Mouse (Mus musculus) liver, postnatal 0 days (tissue): Measurements from ENCODE around the gene Bri3. TPM values are rescaled to one million over a fixed set of nuclear protein-coding genes. Genes with fewer than 3 reads are reported as not detected.

Source experiments
- ATAC-seq: fragments of 200-750 bp; cut with Nextera tagmentation; 2 replicates; pipeline ENCODE4 v1.8.0; 2017; ENCODE audit warnings: mild to moderate bottlenecking, moderate library complexity
- DNase-seq: peaks from one replicate; pipeline ENCODE4 v3.0.0-alpha.2; 2016
- H3K27ac ChIP-seq: fragments of 300-500 bp; sonication (generic); 2 replicates; pipeline ENCODE4 v1.5.1; 2014; ENCODE audit warnings: antibody characterized with exemption, moderate library complexity, mild to moderate bottlenecking, low read depth
- H3K27me3 ChIP-seq: fragments of 300-500 bp; sonication (generic); 2 replicates; pipeline ENCODE4 v1.6.1; 2014; ENCODE audit warnings: low read length, control low read depth, mixed read lengths; ENCODE audit not compliant: insufficient read depth
- H3K36me3 ChIP-seq: fragments of 300-500 bp; sonication (generic); replicated peaks from 2 replicates; pipeline ENCODE4 v1.6.1; 2014; ENCODE audit warnings: mild to moderate bottlenecking, control low read depth, low read length, moderate library complexity, mixed read lengths; ENCODE audit not compliant: insufficient read depth
- H3K4me1 ChIP-seq: fragments of 300-500 bp; sonication (generic); 2 replicates; pipeline ENCODE4 v1.6.1; 2014; ENCODE audit warnings: antibody characterized with exemption, mild to moderate bottlenecking, control low read depth; ENCODE audit not compliant: insufficient read depth
- H3K4me2 ChIP-seq: fragments of 300-500 bp; sonication (generic); 2 replicates; pipeline ENCODE4 v1.6.1; 2014; ENCODE audit warnings: low read depth, mild to moderate bottlenecking, low read length, moderate library complexity, mixed read lengths
- H3K4me3 ChIP-seq: fragments of 300-500 bp; sonication (generic); 2 replicates; pipeline ENCODE4 v1.5.1; 2014; ENCODE audit warnings: low read depth, low read length
- H3K9ac ChIP-seq: fragments of 300-500 bp; sonication (generic); replicated peaks from 2 replicates; pipeline ENCODE4 v1.6.1; 2014; ENCODE audit warnings: mild to moderate bottlenecking, moderate library complexity
- H3K9me3 ChIP-seq: fragments of 300-500 bp; sonication (generic); 2 replicates; pipeline ENCODE4 v1.6.1; 2016; ENCODE audit warnings: mild to moderate bottlenecking, control low read depth, low read length, mixed read lengths
- CTCF ChIP-seq: sonication (generic); IDR thresholded peaks from 2 replicates; pipeline ENCODE4 v1.5.1; 2016; ENCODE audit warnings: antibody characterized with exemption, low read depth
- EP300 ChIP-seq: IDR thresholded peaks from 2 replicates; pipeline ENCODE4 v1.6.1; 2016; ENCODE audit warnings: antibody characterized with exemption, low read depth, mild to moderate bottlenecking
- WGBS: fragments of 180-500 bp; shearing (Covaris S2); extraction: QIAGEN DNeasy Blood & Tissue Kit; methylation state at CpG from one replicate; pipeline ENCODE4 v1.1.7; 2014; ENCODE audit not compliant: insufficient replicate concordance; 5-methylcytosine and 5-hydroxymethylcytosine counted together
- polyA plus RNA-seq: library from polyadenylated mRNA; unstranded; fragments of >200 nt; fragmentation: Nextera tagmentation; extraction: Ambion mirVana; gene quantifications from 2 replicates; pipeline ENCODE4 v1.2.1, GENCODE M21; 2015

Gene Bri3
- polyA plus RNA-seq, 1 experiment from 2014 or later: 51.1 TPM

GRCm38 (mm10) chr5:144288391-144288790, 44.2 kb downstream of the Bri3 start:
- Histone ChIP-seq H3K4me1 (no peaks in the 10 kb centered on the region), H3K27ac (no peak overlapping the region), H3K9me3 (no peaks in the 10 kb centered on the region), H3K9ac (no peak overlapping the region), H3K4me3 (no peak overlapping the region), H3K4me2 (no peak overlapping the region), H3K36me3 (0 out of 2 replicates have a peak, but pooled peaks cover 4% of the 10 kb centered on the region), H3K27me3 (no peaks in the 10 kb centered on the region)
- 73% methylated on average over 9 of the region's 9 CpGs for WGBS
- no peak for TF ChIP-seq EP300
- TF ChIP-seq CTCF: no peak
- DNase-seq (no peak), ATAC-seq (no peak)

GRCm38 (mm10) chr5:144289769-144290440, 45.7 kb downstream of the Bri3 start:
- no peak overlapping the region for H3K9ac ChIP-seq
- 67% methylated on average over 4 of the region's 4 CpGs for WGBS
- no peak for TF ChIP-seq EP300
- no peak for TF ChIP-seq CTCF
- no peaks in the 10 kb centered on the region for H3K4me1 ChIP-seq
- DNase-seq: no peak
- H3K27me3 ChIP-seq: no peaks in the 10 kb centered on the region
- H3K9me3 ChIP-seq: no peaks in the 10 kb centered on the region
- ATAC-seq: no peak
- H3K4me2 ChIP-seq: no peak overlapping the region
- H3K4me3 ChIP-seq: no peak overlapping the region
- no peak overlapping the region for H3K27ac ChIP-seq
- H3K36me3 ChIP-seq: no peaks in the 10 kb centered on the region

DNA sequence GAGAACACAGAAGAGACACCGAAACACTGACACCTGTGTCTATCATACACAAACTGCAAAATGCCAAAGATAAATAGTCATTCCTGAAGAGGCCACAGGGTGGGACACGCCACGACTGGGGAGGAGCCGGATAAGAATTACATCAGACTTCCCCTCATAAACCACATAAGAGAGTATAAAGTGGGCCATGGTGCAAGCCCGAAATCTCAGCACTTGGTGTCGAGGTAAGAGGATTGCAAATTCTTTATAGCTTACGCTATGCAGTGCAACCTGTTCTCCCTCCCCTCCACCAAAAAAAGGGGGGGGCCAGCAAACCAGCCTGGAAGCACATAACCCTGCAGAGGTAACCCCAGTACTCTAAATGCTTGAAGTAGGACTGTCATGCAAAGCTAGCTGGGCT, 50.7 kb downstream of the Bri3 start:
- no peak for TF ChIP-seq EP300
- TF ChIP-seq CTCF: no peak
- H3K4me3 ChIP-seq: no peak overlapping the region
- H3K36me3 ChIP-seq: no peaks in the 10 kb centered on the region
- H3K4me2 ChIP-seq: no peak overlapping the region
- ATAC-seq (no peak), DNase-seq (no peak)
- H3K27ac ChIP-seq: no peak overlapping the region
- H3K27me3 ChIP-seq: no peaks in the 10 kb centered on the region
- H3K4me1 ChIP-seq: no peaks in the 10 kb centered on the region
- H3K9ac ChIP-seq: no peak overlapping the region
- WGBS: 48% methylated on average over 7 of the region's 7 CpGs
- H3K9me3 ChIP-seq: no peaks in the 10 kb centered on the region

DNA sequence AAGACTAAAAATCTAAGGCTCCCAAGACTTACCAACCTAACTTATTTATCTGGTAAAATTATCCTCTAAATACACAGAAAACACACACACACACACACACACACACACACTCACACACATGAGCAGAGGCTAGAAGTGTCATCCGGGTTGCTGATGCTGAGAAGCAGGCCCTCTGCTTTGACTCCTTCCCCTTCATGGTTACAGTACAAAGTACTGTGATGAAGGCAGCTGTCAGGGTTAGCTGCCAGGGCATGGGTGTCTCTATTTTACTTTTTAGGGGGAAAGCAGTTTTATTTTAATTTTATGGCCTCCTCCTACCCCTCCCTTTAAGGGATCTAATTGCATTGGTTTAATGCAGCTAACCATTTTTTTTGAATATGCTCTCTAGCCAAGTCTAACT, 51.1 kb downstream of the Bri3 start:
- Histone ChIP-seq H3K9me3 (no peaks in the 10 kb centered on the region), H3K27me3 (no peaks in the 10 kb centered on the region), H3K4me2 (no peak overlapping the region), H3K9ac (no peak overlapping the region), H3K27ac (no peak overlapping the region), H3K4me1 (no peaks in the 10 kb centered on the region), H3K4me3 (no peak overlapping the region), H3K36me3 (no peaks in the 10 kb centered on the region)
- ATAC-seq (no peak), DNase-seq (no peak)
- WGBS: 71% methylated on average over 1 of the region's 1 CpGs
- TF ChIP-seq CTCF (no peak), EP300 (no peak)

- Histone ChIP-seq H3K27ac (no peak overlapping the region), H3K9me3 (no peaks in the 10 kb centered on the region), H3K4me2 (no peak overlapping the region), H3K9ac (no peak overlapping the region), H3K36me3 (no peaks in the 10 kb centered on the region), H3K4me3 (no peak overlapping the region), H3K27me3 (no peaks in the 10 kb centered on the region), H3K4me1 (no peaks in the 10 kb centered on the region)
- no peak for TF ChIP-seq EP300
- no peak for TF ChIP-seq CTCF
- DNase-seq (no peak), ATAC-seq (no peak)
- 60% methylated on average over 7 of the region's 7 CpGs for WGBS
Measured at GRCm38 (mm10) chr5:144296090-144296604, 51.9 kb downstream of the Bri3 start.

- TF ChIP-seq EP300 (no peak), CTCF (no peak)
Measured at GRCm38 (mm10) chr5:144303071-144303470, 58.8 kb downstream of the Bri3 start.

More at GRCm38 (mm10) chr5:144303071-144303470, 58.8 kb downstream of the Bri3 start:
- H3K4me1 ChIP-seq: no peaks in the 10 kb centered on the region
- 87% methylated on average over 2 of the region's 2 CpGs for WGBS
- H3K4me3 ChIP-seq: no peak overlapping the region
- H3K9me3 ChIP-seq: no peaks in the 10 kb centered on the region
- H3K27ac ChIP-seq: no peak overlapping the region
- DNase-seq (no peak), ATAC-seq (no peak)
- H3K36me3 ChIP-seq: no peaks in the 10 kb centered on the region
- H3K4me2 ChIP-seq: no peak overlapping the region
- H3K27me3 ChIP-seq: no peaks in the 10 kb centered on the region
- H3K9ac ChIP-seq: no peak overlapping the region
